Mouse (Mus musculus): ENCODE measurements around the gene Cpa3.

Gene Cpa3

GRCm38 (mm10) chr3:20242050-20242449 is at the start of gene Cpa3:
Cpa3 (minus strand) TSS chr3:20242181.
- no peak for DNase-seq

GRCm38 (mm10) chr3:20291370-20291769 is 49.4 kb upstream of the Cpa3 start:
- no peak for DNase-seq

GRCm38 (mm10) chr3:20288761-20289160 is 46.8 kb upstream of the Cpa3 start:
- no peak for DNase-seq

- no peak for DNase-seq
These were observed 39.8 kb upstream of the Cpa3 start for GRCm38 (mm10) chr3:20281796-20282195.

- no peak for DNase-seq
These were observed 33.7 kb upstream of the Cpa3 start, which contains the start of gene Cpb1 for GRCm38 (mm10) chr3:20275633-20276032. Cpb1 (minus strand) TSS chr3:20275733.

GRCm38 (mm10) chr3:20254566-20255479 is 12.8 kb upstream of the Cpa3 start:
- DNase-seq = no peak

GRCm38 (mm10) chr3:20243913-20244312 is 1.9 kb upstream of the Cpa3 start:
- no peak for DNase-seq

- DNase-seq = no peak
These were observed 2.2 kb downstream of the Cpa3 start for GRCm38 (mm10) chr3:20239741-20240140.

GRCm38 (mm10) chr3:20236965-20237364 is 5.0 kb downstream of the Cpa3 start:
- no peak for DNase-seq

- DNase-seq = no peak
These were observed 13.0 kb downstream of the Cpa3 start for GRCm38 (mm10) chr3:20229027-20229426.

GRCm38 (mm10) chr3:20225429-20225828 is 16.6 kb downstream of the Cpa3 start:
- no peak for DNase-seq

- DNase-seq = no peak
These were observed 18.9 kb downstream of the Cpa3 start for GRCm38 (mm10) chr3:20222926-20223698.

- no peak for DNase-seq
These were observed 19.8 kb downstream of the Cpa3 start for GRCm38 (mm10) chr3:20222136-20222535.

GRCm38 (mm10) chr3:20198869-20199268 is 43.1 kb downstream of the Cpa3 start:
- peak in 1 of 2 experiments; percentile 45 for DNase-seq

GRCm38 (mm10) chr3:20197878-20198277 is 44.1 kb downstream of the Cpa3 start:
- DNase-seq = no peak

- no peak for DNase-seq
These were observed 52.9 kb downstream of the Cpa3 start for GRCm38 (mm10) chr3:20188976-20189675.

GRCm38 (mm10) chr3:20172394-20172793 is 69.6 kb downstream of the Cpa3 start:
- DNase-seq = no peak

GRCm38 (mm10) chr3:20167487-20167886 is 74.5 kb downstream of the Cpa3 start:
- DNase-seq = no peak
